Mouse (Mus musculus): ENCODE measurements around the gene Ifnb1. TPM values are rescaled to one million over a fixed set of nuclear protein-coding genes. Genes with fewer than 3 reads are reported as not detected.

Gene Ifnb1
- polyA plus RNA-seq, 1 experiment from 2014 or later: not detected

GRCm38 (mm10) chr4:88517957-88518356 is 4.6 kb downstream of the Ifnb1 start:
- Histone ChIP-seq H3K4me2 (ENCODE audit: low read length) (no peak overlapping the region), H3K4me1 (replicated peaks; ENCODE audit: control insufficient read depth, insufficient read depth, low read length) (no peaks in the 10 kb centered on the region), H3K36me3 (ENCODE audit: control insufficient read depth, insufficient read depth, low read length) (no peaks in the 10 kb centered on the region), H3K9ac (ENCODE audit: low read length) (no peak overlapping the region), H3K9me3 (ENCODE audit: control insufficient read depth, low read length) (no peaks in the 10 kb centered on the region), H3K27ac (ENCODE audit: low read depth) (no peak overlapping the region), H3K4me3 (ENCODE audit: low read depth, low read length) (no peak overlapping the region), H3K27me3 (replicated peaks; ENCODE audit: control insufficient read depth, insufficient read depth, low read length) (no peaks in the 10 kb centered on the region)
- DNase-seq (ENCODE audit: low spot score): no peak
- ATAC-seq (replicated peaks; ENCODE audit: low FRiP score, low TSS enrichment, low read depth): no peak
- WGBS: 81% methylated on average over 2 of the region's 2 CpGs

GRCm38 (mm10) chr4:88515711-88516211 is 6.8 kb downstream of the Ifnb1 start:
- Histone ChIP-seq H3K4me2 (ENCODE audit: low read length) (peak overlapping the region; percentile 20), H3K27ac (ENCODE audit: low read depth) (0 out of 2 replicates have a peak overlapping the region, but pooled peaks have one; percentile 27)
- 25% methylated on average over 4 of the region's 4 CpGs for WGBS

GRCm38 (mm10) chr4:88515250-88515649 is 7.3 kb downstream of the Ifnb1 start:
- Histone ChIP-seq H3K9me3 (ENCODE audit: control insufficient read depth, low read length) (no peaks in the 10 kb centered on the region), H3K4me3 (ENCODE audit: low read depth, low read length) (no peak overlapping the region), H3K27me3 (replicated peaks; ENCODE audit: control insufficient read depth, insufficient read depth, low read length) (no peaks in the 10 kb centered on the region), H3K4me2 (ENCODE audit: low read length) (peak overlapping the region; percentile 20), H3K9ac (ENCODE audit: low read length) (no peak overlapping the region), H3K4me1 (replicated peaks; ENCODE audit: control insufficient read depth, insufficient read depth, low read length) (no peaks in the 10 kb centered on the region), H3K27ac (ENCODE audit: low read depth) (0 out of 2 replicates have a peak overlapping the region, but pooled peaks have one; percentile 27), H3K36me3 (ENCODE audit: control insufficient read depth, insufficient read depth, low read length) (no peaks in the 10 kb centered on the region)
- WGBS: 60% methylated on average over 2 of the region's 2 CpGs
- DNase-seq (ENCODE audit: low spot score): no peak
- no peak for ATAC-seq (replicated peaks; ENCODE audit: low FRiP score, low TSS enrichment, low read depth)

More at GRCm38 (mm10) chr4:88515711-88516211, 6.8 kb downstream of the Ifnb1 start:
- H3K36me3 ChIP-seq (ENCODE audit: control insufficient read depth, insufficient read depth, low read length): no peaks in the 10 kb centered on the region
- no peaks in the 10 kb centered on the region for H3K4me1 ChIP-seq (replicated peaks; ENCODE audit: control insufficient read depth, insufficient read depth, low read length)
- peak; percentile 75 for ATAC-seq (replicated peaks; ENCODE audit: low FRiP score, low TSS enrichment, low read depth)
- H3K9me3 ChIP-seq (ENCODE audit: control insufficient read depth, low read length): no peaks in the 10 kb centered on the region
- H3K27me3 ChIP-seq (replicated peaks; ENCODE audit: control insufficient read depth, insufficient read depth, low read length): no peaks in the 10 kb centered on the region
- peak; percentile 57 for DNase-seq (ENCODE audit: low spot score)
- no peak overlapping the region for H3K9ac ChIP-seq (ENCODE audit: low read length)
- no peak overlapping the region for H3K4me3 ChIP-seq (ENCODE audit: low read depth, low read length)

- no peak for DNase-seq (ENCODE audit: low spot score)
Observed at GRCm38 (mm10) chr4:88514403-88514802, 8.2 kb downstream of the Ifnb1 start.

GRCm38 (mm10) chr4:88513743-88514142 is 8.8 kb downstream of the Ifnb1 start:
- no peak for ATAC-seq (replicated peaks; ENCODE audit: low FRiP score, low TSS enrichment, low read depth)
- 94% methylated on average over 4 of the region's 4 CpGs for WGBS
- Histone ChIP-seq H3K4me1 (replicated peaks; ENCODE audit: control insufficient read depth, insufficient read depth, low read length) (no peaks in the 10 kb centered on the region), H3K4me3 (ENCODE audit: low read depth, low read length) (no peak overlapping the region), H3K27ac (ENCODE audit: low read depth) (no peak overlapping the region), H3K27me3 (replicated peaks; ENCODE audit: control insufficient read depth, insufficient read depth, low read length) (no peaks in the 10 kb centered on the region), H3K4me2 (ENCODE audit: low read length) (no peak overlapping the region), H3K9me3 (ENCODE audit: control insufficient read depth, low read length) (no peaks in the 10 kb centered on the region), H3K36me3 (ENCODE audit: control insufficient read depth, insufficient read depth, low read length) (no peaks in the 10 kb centered on the region), H3K9ac (ENCODE audit: low read length) (no peak overlapping the region)
- DNase-seq (ENCODE audit: low spot score): no peak

More at GRCm38 (mm10) chr4:88514403-88514802, 8.2 kb downstream of the Ifnb1 start:
- 46% methylated on average over 4 of the region's 4 CpGs for WGBS
- ATAC-seq (replicated peaks; ENCODE audit: low FRiP score, low TSS enrichment, low read depth): no peak
- Histone ChIP-seq H3K4me3 (ENCODE audit: low read depth, low read length) (no peak overlapping the region), H3K36me3 (ENCODE audit: control insufficient read depth, insufficient read depth, low read length) (no peaks in the 10 kb centered on the region), H3K4me2 (ENCODE audit: low read length) (no peak overlapping the region), H3K9ac (ENCODE audit: low read length) (no peak overlapping the region), H3K9me3 (ENCODE audit: control insufficient read depth, low read length) (no peaks in the 10 kb centered on the region), H3K27ac (ENCODE audit: low read depth) (no peak overlapping the region), H3K27me3 (replicated peaks; ENCODE audit: control insufficient read depth, insufficient read depth, low read length) (no peaks in the 10 kb centered on the region), H3K4me1 (replicated peaks; ENCODE audit: control insufficient read depth, insufficient read depth, low read length) (no peaks in the 10 kb centered on the region)

GRCm38 (mm10) chr4:88503753-88504152 is 18.8 kb downstream of the Ifnb1 start:
- Histone ChIP-seq H3K4me1 (replicated peaks; ENCODE audit: control insufficient read depth, insufficient read depth, low read length) (no peaks in the 10 kb centered on the region), H3K4me2 (ENCODE audit: low read length) (no peak overlapping the region), H3K27ac (ENCODE audit: low read depth) (no peak overlapping the region), H3K4me3 (ENCODE audit: low read depth, low read length) (no peak overlapping the region), H3K27me3 (replicated peaks; ENCODE audit: control insufficient read depth, insufficient read depth, low read length) (no peaks in the 10 kb centered on the region), H3K36me3 (ENCODE audit: control insufficient read depth, insufficient read depth, low read length) (no peaks in the 10 kb centered on the region), H3K9me3 (ENCODE audit: control insufficient read depth, low read length) (no peaks in the 10 kb centered on the region), H3K9ac (ENCODE audit: low read length) (no peak overlapping the region)
- WGBS: 78% methylated on average over 4 of the region's 4 CpGs
- ATAC-seq (replicated peaks; ENCODE audit: low FRiP score, low TSS enrichment, low read depth): no peak
- no peak for DNase-seq (ENCODE audit: low spot score)

- no peak overlapping the region for H3K4me2 ChIP-seq (ENCODE audit: low read length)
- ATAC-seq (replicated peaks; ENCODE audit: low FRiP score, low TSS enrichment, low read depth) (no peak), DNase-seq (ENCODE audit: low spot score) (no peak)
- H3K36me3 ChIP-seq (ENCODE audit: control insufficient read depth, insufficient read depth, low read length): no peaks in the 10 kb centered on the region
- H3K4me1 ChIP-seq (replicated peaks; ENCODE audit: control insufficient read depth, insufficient read depth, low read length): no peaks in the 10 kb centered on the region
- no peaks in the 10 kb centered on the region for H3K9me3 ChIP-seq (ENCODE audit: control insufficient read depth, low read length)
- no peak overlapping the region for H3K4me3 ChIP-seq (ENCODE audit: low read depth, low read length)
- H3K27ac ChIP-seq (ENCODE audit: low read depth): no peak overlapping the region
- 85% methylated on average over 3 of the region's 3 CpGs for WGBS
- no peaks in the 10 kb centered on the region for H3K27me3 ChIP-seq (replicated peaks; ENCODE audit: control insufficient read depth, insufficient read depth, low read length)
- H3K9ac ChIP-seq (ENCODE audit: low read length): no peak overlapping the region
Observed at GRCm38 (mm10) chr4:88501247-88501646, 21.3 kb downstream of the Ifnb1 start.

- DNase-seq (ENCODE audit: low spot score) (no peak), ATAC-seq (replicated peaks; ENCODE audit: low FRiP score, low TSS enrichment, low read depth) (no peak)
- no peaks in the 10 kb centered on the region for H3K36me3 ChIP-seq (ENCODE audit: control insufficient read depth, insufficient read depth, low read length)
- no peak overlapping the region for H3K4me3 ChIP-seq (ENCODE audit: low read depth, low read length)
- no peaks in the 10 kb centered on the region for H3K9me3 ChIP-seq (ENCODE audit: control insufficient read depth, low read length)
- H3K27ac ChIP-seq (ENCODE audit: low read depth): no peak overlapping the region
- H3K4me2 ChIP-seq (ENCODE audit: low read length): no peak overlapping the region
- H3K27me3 ChIP-seq (replicated peaks; ENCODE audit: control insufficient read depth, insufficient read depth, low read length): no peaks in the 10 kb centered on the region
- no peaks in the 10 kb centered on the region for H3K4me1 ChIP-seq (replicated peaks; ENCODE audit: control insufficient read depth, insufficient read depth, low read length)
- WGBS: 66% methylated on average over 6 of the region's 6 CpGs
- H3K9ac ChIP-seq (ENCODE audit: low read length): no peak overlapping the region
Observed at GRCm38 (mm10) chr4:88496321-88497018, 26.1 kb downstream of the Ifnb1 start.

- 96% methylated on average over 2 of the region's 2 CpGs for WGBS
- no peak overlapping the region for H3K4me2 ChIP-seq (ENCODE audit: low read length)
Observed at GRCm38 (mm10) chr4:88489622-88490021, 33.0 kb downstream of the Ifnb1 start.

More at GRCm38 (mm10) chr4:88489622-88490021, 33.0 kb downstream of the Ifnb1 start:
- no peak for DNase-seq (ENCODE audit: low spot score)
- Histone ChIP-seq H3K4me1 (replicated peaks; ENCODE audit: control insufficient read depth, insufficient read depth, low read length) (peaks cover 8% of the 10 kb centered on the region; the same call in 1 of the 2 replicates), H3K9ac (ENCODE audit: low read length) (no peak overlapping the region), H3K27ac (ENCODE audit: low read depth) (no peak overlapping the region), H3K4me3 (ENCODE audit: low read depth, low read length) (no peak overlapping the region), H3K36me3 (ENCODE audit: control insufficient read depth, insufficient read depth, low read length) (no peaks in the 10 kb centered on the region), H3K27me3 (replicated peaks; ENCODE audit: control insufficient read depth, insufficient read depth, low read length) (no peaks in the 10 kb centered on the region), H3K9me3 (ENCODE audit: control insufficient read depth, low read length) (no peaks in the 10 kb centered on the region)
- no peak for ATAC-seq (replicated peaks; ENCODE audit: low FRiP score, low TSS enrichment, low read depth)

Data from intestine, embryonic 14.5 days (tissue).